Mouse (Mus musculus) liver, postnatal 0 days (tissue): ENCODE data around the gene Nrp2.

Source experiments
- CTCF ChIP-seq: sonication (generic); IDR thresholded peaks from 2 replicates; pipeline ENCODE4 v1.5.1; 2016; ENCODE audit warnings: antibody characterized with exemption, low read depth
- EP300 ChIP-seq: IDR thresholded peaks from 2 replicates; pipeline ENCODE4 v1.6.1; 2016; ENCODE audit warnings: antibody characterized with exemption, low read depth, mild to moderate bottlenecking

DNA sequence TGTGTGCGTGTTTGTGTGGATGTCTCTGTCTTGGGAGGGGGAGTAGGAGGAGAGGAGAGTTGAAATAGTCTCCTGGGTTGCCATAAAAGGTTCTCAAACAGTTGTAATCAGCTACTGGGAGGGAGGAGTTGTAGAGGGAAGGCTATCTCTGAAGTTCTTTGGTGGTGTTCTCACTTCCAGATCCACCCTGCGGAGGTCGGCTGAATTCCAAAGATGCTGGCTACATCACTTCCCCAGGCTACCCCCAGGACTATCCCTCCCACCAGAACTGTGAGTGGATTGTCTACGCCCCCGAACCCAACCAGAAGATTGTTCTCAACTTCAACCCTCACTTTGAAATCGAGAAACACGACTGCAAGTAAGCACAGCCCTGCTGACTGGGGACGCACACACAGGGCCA is 15.7 kb downstream of the Nrp2 start:
- TF ChIP-seq CTCF (no peak), EP300 (no peak)
